Mouse (Mus musculus): ENCODE results near the gene Pxk. TPM values are rescaled to one million over a fixed set of nuclear protein-coding genes. Genes with fewer than 3 reads are reported as not detected.

Gene Pxk
- polyA plus RNA-seq, 1 experiment from 2014 or later: 30.2 TPM

DNA sequence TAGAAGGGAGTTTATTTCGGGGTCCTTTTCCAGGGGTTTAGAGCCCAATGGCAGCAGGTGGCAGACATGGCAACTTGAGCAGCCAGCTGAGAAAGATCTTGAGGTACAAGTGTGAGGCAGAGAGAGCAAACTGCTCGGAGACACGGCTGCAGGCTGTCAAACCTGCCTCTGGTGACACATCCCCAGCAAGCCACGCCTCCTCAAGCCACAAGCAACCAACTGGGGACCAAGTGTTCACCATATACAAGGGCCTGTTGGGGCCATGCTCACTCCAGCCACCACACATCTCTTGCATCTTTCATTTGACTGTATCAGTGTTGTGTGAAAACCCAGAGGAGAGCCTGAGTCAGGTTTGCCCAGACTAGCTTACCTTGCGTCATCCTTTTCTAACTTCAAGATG lies 30.0 kb downstream of the Pxk start:
- WGBS: 56% methylated on average over 5 of the region's 5 CpGs

GRCm38 (mm10) chr14:8132789-8133188 lies 34.8 kb downstream of the Pxk start:
- Histone ChIP-seq H3K27me3 (ENCODE audit: control insufficient read depth, insufficient read depth, low read length) (no peaks in the 10 kb centered on the region), H3K9ac (ENCODE audit: low read length) (no peak overlapping the region), H3K9me3 (ENCODE audit: control insufficient read depth, low read length) (no peaks in the 10 kb centered on the region), H3K4me1 (ENCODE audit: control insufficient read depth in 2 of 2, insufficient read depth in 2 of 2, low read length in 2 of 2) (peaks cover 10% of the 10 kb centered on the region in 2 experiments), H3K4me3 (ENCODE audit: control insufficient read depth in 1 of 2, insufficient read depth in 1 of 2, low read depth in 1 of 2, low read length in 2 of 2) (no peak overlapping the region), H3K4me2 (ENCODE audit: low read length) (no peak overlapping the region), H3K36me3 (ENCODE audit: control insufficient read depth, insufficient read depth, low read length) (peaks cover 30% of the 10 kb centered on the region), H3K27ac (replicated peaks in 1 of 2; ENCODE audit: control insufficient read depth in 1 of 2, insufficient read depth in 1 of 2, low read depth in 2 of 2, low read length in 2 of 2) (no peak overlapping the region)
- 78% methylated on average over 8 of the region's 8 CpGs for WGBS
- no peak for ATAC-seq (ENCODE audit: insufficient number of reproducible peaks, insufficient read depth, low FRiP score, low read depth)

More for the DNA sequence above, 30.0 kb downstream of the Pxk start:
- Histone ChIP-seq H3K4me2 (ENCODE audit: low read length) (no peak overlapping the region), H3K27me3 (ENCODE audit: control insufficient read depth, insufficient read depth, low read length) (no peaks in the 10 kb centered on the region), H3K4me1 (ENCODE audit: control insufficient read depth in 2 of 2, insufficient read depth in 2 of 2, low read length in 2 of 2) (peaks cover 2 to 3% of the 10 kb centered on the region in 2 experiments; a peak in 1 of 4 replicates), H3K36me3 (ENCODE audit: control insufficient read depth, insufficient read depth, low read length) (peaks cover 39% of the 10 kb centered on the region), H3K9me3 (ENCODE audit: control insufficient read depth, low read length) (no peaks in the 10 kb centered on the region), H3K27ac (replicated peaks in 1 of 2; ENCODE audit: control insufficient read depth in 1 of 2, insufficient read depth in 1 of 2, low read depth in 2 of 2, low read length in 2 of 2) (no peak overlapping the region), H3K9ac (ENCODE audit: low read length) (no peak overlapping the region), H3K4me3 (ENCODE audit: control insufficient read depth in 1 of 2, insufficient read depth in 1 of 2, low read depth in 1 of 2, low read length in 2 of 2) (no peak overlapping the region)
- ATAC-seq (ENCODE audit: insufficient number of reproducible peaks, insufficient read depth, low FRiP score, low read depth): no peak

DNA sequence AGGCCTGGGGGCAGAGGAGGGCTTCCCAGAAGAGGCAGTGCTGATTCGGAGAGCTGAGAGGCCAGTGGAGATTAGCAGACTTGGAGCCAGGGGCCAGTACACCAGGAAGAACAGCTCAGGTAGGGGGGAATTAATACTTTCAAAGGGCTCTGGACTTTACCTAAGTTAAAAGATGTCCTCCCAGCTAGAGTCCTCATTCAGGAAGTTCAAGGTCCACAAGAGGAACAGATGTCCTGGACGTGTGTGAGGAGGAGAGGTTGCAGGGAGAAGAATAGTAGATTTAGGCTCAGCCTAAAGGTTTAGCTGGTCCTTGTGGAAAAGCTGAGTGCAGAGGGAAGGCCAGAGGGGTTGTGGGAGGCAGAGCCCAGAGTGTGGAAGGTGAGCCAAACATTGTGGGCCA lies 36.2 kb downstream of the Pxk start:
- no peak overlapping the region for H3K4me2 ChIP-seq (ENCODE audit: low read length)
- ATAC-seq (ENCODE audit: insufficient number of reproducible peaks, insufficient read depth, low FRiP score, low read depth): no peak
- 68% methylated on average over 2 of the region's 2 CpGs for whole genome bisulfite sequencing

GRCm38 (mm10) chr14:8135130-8135529 lies 37.1 kb downstream of the Pxk start:
- 27% methylated on average over 3 of the region's 3 CpGs for WGBS
- peaks cover 52% of the 10 kb centered on the region for H3K36me3 ChIP-seq (ENCODE audit: control insufficient read depth, insufficient read depth, low read length)
- H3K4me2 ChIP-seq (ENCODE audit: low read length): peak overlapping the region; percentile 3; the same call in 1 of the 2 replicates

More for the DNA sequence above, 36.2 kb downstream of the Pxk start:
- H3K9me3 ChIP-seq (ENCODE audit: control insufficient read depth, low read length): no peaks in the 10 kb centered on the region
- no peak overlapping the region for H3K4me3 ChIP-seq (ENCODE audit: control insufficient read depth in 1 of 2, insufficient read depth in 1 of 2, low read depth in 1 of 2, low read length in 2 of 2)
- H3K36me3 ChIP-seq (ENCODE audit: control insufficient read depth, insufficient read depth, low read length): peaks cover 44% of the 10 kb centered on the region
- H3K27me3 ChIP-seq (ENCODE audit: control insufficient read depth, insufficient read depth, low read length): no peaks in the 10 kb centered on the region
- no peak overlapping the region for H3K9ac ChIP-seq (ENCODE audit: low read length)
- H3K27ac ChIP-seq (replicated peaks in 1 of 2; ENCODE audit: control insufficient read depth in 1 of 2, insufficient read depth in 1 of 2, low read depth in 2 of 2, low read length in 2 of 2): peak overlapping the region; percentile 75 to 87
- H3K4me1 ChIP-seq (ENCODE audit: control insufficient read depth in 2 of 2, insufficient read depth in 2 of 2, low read length in 2 of 2): peaks cover 10% of the 10 kb centered on the region in 2 experiments

DNA sequence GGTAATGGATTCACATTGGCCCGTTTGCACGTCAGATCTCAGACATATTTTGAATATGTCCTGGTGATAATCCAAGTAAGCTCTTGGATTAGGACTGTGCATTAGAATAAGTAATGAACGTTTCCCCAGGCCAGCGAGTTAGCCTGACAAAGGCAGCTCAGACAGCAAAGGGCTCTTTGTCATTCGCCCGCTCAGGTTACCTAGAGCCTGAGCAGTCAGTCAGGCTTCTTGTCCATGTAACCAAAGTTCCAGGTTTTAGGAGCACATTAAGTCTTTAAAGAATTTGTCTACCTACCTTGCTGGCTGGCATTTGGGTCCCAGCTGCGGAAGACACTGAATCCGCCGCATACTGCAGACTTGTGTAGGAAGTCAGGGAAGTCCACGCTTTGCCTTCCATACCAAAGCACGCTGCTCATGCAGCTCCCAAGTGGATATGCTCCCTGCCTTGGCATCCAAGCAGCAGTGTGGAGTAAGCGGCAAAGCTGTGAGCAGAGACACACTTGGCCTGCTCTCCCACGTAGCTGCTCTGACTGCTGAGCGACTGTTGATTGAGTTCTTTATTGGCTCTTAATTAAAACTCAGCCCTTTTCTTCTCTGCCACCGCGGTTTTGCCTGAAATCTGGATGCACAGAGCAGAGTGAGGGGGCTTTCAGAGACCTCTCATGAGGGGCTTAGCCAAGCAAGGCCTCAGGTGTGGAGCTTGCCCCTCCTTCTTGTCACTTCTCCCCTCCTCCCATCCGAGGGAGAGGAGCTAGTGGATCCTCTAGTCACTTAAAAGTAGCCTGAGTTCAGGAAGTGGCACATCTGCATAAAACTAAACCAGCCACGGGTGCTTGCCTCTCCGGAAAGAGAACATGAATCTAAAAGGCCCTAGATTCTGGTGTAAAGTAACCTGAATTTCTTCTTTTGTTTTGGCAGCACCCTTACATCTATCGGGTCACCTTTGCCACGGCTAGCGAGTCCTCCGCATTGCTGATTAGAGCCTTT lies 42.0 kb downstream of the Pxk start:
- Histone ChIP-seq H3K27ac (replicated peaks in 1 of 2; ENCODE audit: control insufficient read depth in 1 of 2, insufficient read depth in 1 of 2, low read depth in 2 of 2, low read length in 2 of 2) (no peak overlapping the region), H3K9me3 (ENCODE audit: control insufficient read depth, low read length) (no peaks in the 10 kb centered on the region), H3K4me2 (ENCODE audit: low read length) (no peak overlapping the region), H3K27me3 (ENCODE audit: control insufficient read depth, insufficient read depth, low read length) (no peaks in the 10 kb centered on the region), H3K4me3 (ENCODE audit: control insufficient read depth in 1 of 2, insufficient read depth in 1 of 2, low read depth in 1 of 2, low read length in 2 of 2) (no peak overlapping the region), H3K9ac (ENCODE audit: low read length) (no peak overlapping the region), H3K4me1 (ENCODE audit: control insufficient read depth in 2 of 2, insufficient read depth in 2 of 2, low read length in 2 of 2) (peaks cover 0 to 2% of the 10 kb centered on the region in 2 experiments; a peak in 1 of 4 replicates), H3K36me3 (ENCODE audit: control insufficient read depth, insufficient read depth, low read length) (peaks cover 71% of the 10 kb centered on the region)
- no peak for ATAC-seq (ENCODE audit: insufficient number of reproducible peaks, insufficient read depth, low FRiP score, low read depth)
- 81% methylated on average over 23 of the region's 23 CpGs for WGBS

More at GRCm38 (mm10) chr14:8135130-8135529, 37.1 kb downstream of the Pxk start:
- Histone ChIP-seq H3K9me3 (ENCODE audit: control insufficient read depth, low read length) (no peaks in the 10 kb centered on the region), H3K27ac (replicated peaks in 1 of 2; ENCODE audit: control insufficient read depth in 1 of 2, insufficient read depth in 1 of 2, low read depth in 2 of 2, low read length in 2 of 2) (peak overlapping the region; percentile 65 to 87), H3K9ac (ENCODE audit: low read length) (no peak overlapping the region), H3K4me1 (ENCODE audit: control insufficient read depth in 2 of 2, insufficient read depth in 2 of 2, low read length in 2 of 2) (peaks cover 10% of the 10 kb centered on the region in 2 experiments), H3K4me3 (ENCODE audit: control insufficient read depth in 1 of 2, insufficient read depth in 1 of 2, low read depth in 1 of 2, low read length in 2 of 2) (no peak overlapping the region), H3K27me3 (ENCODE audit: control insufficient read depth, insufficient read depth, low read length) (no peaks in the 10 kb centered on the region)
- peak; percentile 83 for ATAC-seq (ENCODE audit: insufficient number of reproducible peaks, insufficient read depth, low FRiP score, low read depth)

DNA sequence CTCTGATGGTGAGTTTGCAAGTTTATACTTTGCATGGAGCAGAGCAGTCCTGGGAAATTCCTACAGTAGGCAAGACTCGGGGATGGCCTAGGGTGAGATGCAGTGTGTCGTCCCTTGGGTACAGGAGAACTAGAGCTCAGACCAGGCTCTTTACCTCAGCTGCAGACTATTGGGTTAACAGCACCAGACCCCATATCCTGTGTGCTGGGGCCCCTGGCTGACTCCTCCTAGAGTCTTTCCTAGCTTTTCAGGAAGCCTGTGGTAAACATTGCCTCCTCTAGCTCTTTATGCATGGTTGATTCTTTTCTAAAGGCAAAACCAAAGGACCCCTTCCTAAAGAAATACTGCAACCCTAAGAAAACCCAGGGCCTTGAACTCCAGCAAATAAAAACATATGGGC lies 43.1 kb downstream of the Pxk start:
- H3K27ac ChIP-seq (replicated peaks in 1 of 2; ENCODE audit: control insufficient read depth in 1 of 2, insufficient read depth in 1 of 2, low read depth in 2 of 2, low read length in 2 of 2): no peak overlapping the region

GRCm38 (mm10) chr14:8145594-8146558 lies 47.9 kb downstream of the Pxk start:
- Histone ChIP-seq H3K4me3 (ENCODE audit: control insufficient read depth in 1 of 2, insufficient read depth in 1 of 2, low read depth in 1 of 2, low read length in 2 of 2) (no peak overlapping the region), H3K9me3 (ENCODE audit: control insufficient read depth, low read length) (no peaks in the 10 kb centered on the region), H3K27ac (replicated peaks in 1 of 2; ENCODE audit: control insufficient read depth in 1 of 2, insufficient read depth in 1 of 2, low read depth in 2 of 2, low read length in 2 of 2) (peak overlapping the region; percentile 8 to 68; a peak in 2 of 4 replicates), H3K36me3 (ENCODE audit: control insufficient read depth, insufficient read depth, low read length) (peaks cover 68% of the 10 kb centered on the region), H3K4me2 (ENCODE audit: low read length) (peak overlapping the region; percentile 23; the same call in 1 of the 2 replicates), H3K9ac (ENCODE audit: low read length) (no peak overlapping the region), H3K4me1 (ENCODE audit: control insufficient read depth in 2 of 2, insufficient read depth in 2 of 2, low read length in 2 of 2) (peaks cover 5 to 12% of the 10 kb centered on the region in 2 experiments; a peak in 3 of 4 replicates), H3K27me3 (ENCODE audit: control insufficient read depth, insufficient read depth, low read length) (no peaks in the 10 kb centered on the region)
- 36% methylated on average over 13 of the region's 13 CpGs for WGBS
- ATAC-seq (ENCODE audit: insufficient number of reproducible peaks, insufficient read depth, low FRiP score, low read depth): no peak

More for the DNA sequence above, 43.1 kb downstream of the Pxk start:
- Histone ChIP-seq H3K4me2 (ENCODE audit: low read length) (no peak overlapping the region), H3K36me3 (ENCODE audit: control insufficient read depth, insufficient read depth, low read length) (peaks cover 72% of the 10 kb centered on the region), H3K4me3 (ENCODE audit: control insufficient read depth in 1 of 2, insufficient read depth in 1 of 2, low read depth in 1 of 2, low read length in 2 of 2) (no peak overlapping the region), H3K9ac (ENCODE audit: low read length) (no peak overlapping the region), H3K4me1 (ENCODE audit: control insufficient read depth in 2 of 2, insufficient read depth in 2 of 2, low read length in 2 of 2) (peaks cover 2 to 6% of the 10 kb centered on the region in 2 experiments; a peak in 3 of 4 replicates), H3K27me3 (ENCODE audit: control insufficient read depth, insufficient read depth, low read length) (no peaks in the 10 kb centered on the region), H3K9me3 (ENCODE audit: control insufficient read depth, low read length) (no peaks in the 10 kb centered on the region)
- no peak for ATAC-seq (ENCODE audit: insufficient number of reproducible peaks, insufficient read depth, low FRiP score, low read depth)
- WGBS: 82% methylated on average over 2 of the region's 2 CpGs

All from heart, embryonic 14.5 days (tissue).